Mouse (Mus musculus) spleen, postnatal 14 days (tissue): ENCODE measurements around the gene Tbc1d5.
"Not testable (repeated sequence)": the region's sequence is repeated elsewhere in the genome, so short reads cannot be mapped to it uniquely, and the experiment has no call there.

ENCODE experiments used
- DNase-seq, 2 experiments: peaks; one replicate each; pipeline ENCODE4 v3.0.0; 2021 to 2022; ENCODE audit warnings: low spot score in 2 of 2

Gene Tbc1d5

DNA sequence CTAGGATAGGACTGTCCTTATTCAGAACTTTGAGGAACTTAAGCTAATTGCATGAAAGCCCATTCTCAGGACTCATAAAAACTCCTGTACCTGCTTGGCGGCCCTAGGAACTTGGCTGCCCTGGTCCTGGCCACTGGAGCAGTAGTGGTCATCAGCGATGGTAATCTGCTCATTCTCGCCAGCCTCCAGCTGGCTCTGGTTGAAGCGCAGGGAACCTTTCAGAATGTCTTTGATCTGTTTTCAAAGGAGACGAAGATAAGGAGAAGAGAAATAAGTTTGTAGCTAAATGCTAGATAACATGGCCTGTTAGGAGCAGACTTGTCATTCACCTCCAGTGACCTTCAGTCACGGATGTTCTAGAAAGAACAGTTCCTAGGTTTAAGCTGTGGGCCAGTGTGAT lies 437.8 kb downstream of the Tbc1d5 start:
- no peak for DNase-seq

DNA sequence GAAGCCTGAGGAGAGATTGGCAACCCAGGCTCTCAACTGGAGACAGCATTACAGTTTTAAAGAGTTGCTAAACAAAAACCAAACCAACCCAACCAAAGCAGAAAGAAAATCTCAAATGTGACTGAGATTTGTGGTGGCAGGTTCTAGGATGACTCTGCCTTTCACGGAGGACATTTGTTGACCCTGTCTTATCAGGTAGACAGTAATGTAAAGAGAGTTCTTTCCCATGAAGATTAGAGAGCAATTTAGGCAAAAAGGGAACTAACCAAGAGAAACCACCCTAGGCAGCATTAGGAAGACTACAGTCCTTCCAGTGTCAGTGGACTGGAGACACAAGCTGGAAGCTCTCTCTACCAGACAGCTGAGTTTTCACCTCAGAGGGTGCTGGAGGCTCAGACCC lies 438.3 kb downstream of the Tbc1d5 start:
- no peak for DNase-seq

DNA sequence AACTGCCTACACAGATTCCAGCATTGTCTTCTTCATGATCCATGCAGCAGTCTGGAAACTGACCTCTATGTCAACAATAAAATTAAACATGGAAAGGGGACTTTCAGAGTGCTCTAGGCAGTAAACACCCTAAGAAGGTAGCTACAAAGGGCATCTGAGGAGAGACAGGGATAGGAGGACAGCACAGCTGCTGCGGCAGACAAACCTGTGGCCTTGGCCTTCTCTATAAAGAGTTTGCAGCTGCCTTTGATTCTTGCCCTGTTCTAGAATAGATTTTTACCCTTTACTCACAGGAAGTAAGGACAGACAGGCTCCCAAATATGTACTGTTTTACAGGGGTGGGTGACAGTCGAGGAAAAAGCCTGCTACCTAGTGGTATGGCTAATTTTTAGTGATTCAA lies 440.7 kb downstream of the Tbc1d5 start:
- no peak for DNase-seq

DNA sequence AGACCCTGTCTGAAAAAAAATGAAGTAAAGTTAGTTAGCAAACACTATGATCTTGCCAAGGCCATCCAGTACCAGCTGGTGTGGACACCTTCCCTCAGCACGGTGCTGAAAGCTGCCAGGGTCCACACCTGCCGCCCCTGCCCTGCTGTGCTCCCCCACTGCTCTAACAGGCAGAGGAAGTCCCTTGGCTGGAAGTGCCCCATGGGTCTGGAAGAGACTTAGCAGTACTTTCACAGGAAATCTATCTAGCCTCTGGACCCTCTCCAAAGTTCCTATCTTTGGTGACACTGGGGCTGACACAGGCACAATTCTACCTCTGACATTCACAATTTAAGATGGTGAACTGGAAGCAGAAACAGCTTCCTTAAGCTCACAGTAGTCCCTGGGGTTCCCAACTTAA lies 442.1 kb downstream of the Tbc1d5 start:
- no peak for DNase-seq

DNA sequence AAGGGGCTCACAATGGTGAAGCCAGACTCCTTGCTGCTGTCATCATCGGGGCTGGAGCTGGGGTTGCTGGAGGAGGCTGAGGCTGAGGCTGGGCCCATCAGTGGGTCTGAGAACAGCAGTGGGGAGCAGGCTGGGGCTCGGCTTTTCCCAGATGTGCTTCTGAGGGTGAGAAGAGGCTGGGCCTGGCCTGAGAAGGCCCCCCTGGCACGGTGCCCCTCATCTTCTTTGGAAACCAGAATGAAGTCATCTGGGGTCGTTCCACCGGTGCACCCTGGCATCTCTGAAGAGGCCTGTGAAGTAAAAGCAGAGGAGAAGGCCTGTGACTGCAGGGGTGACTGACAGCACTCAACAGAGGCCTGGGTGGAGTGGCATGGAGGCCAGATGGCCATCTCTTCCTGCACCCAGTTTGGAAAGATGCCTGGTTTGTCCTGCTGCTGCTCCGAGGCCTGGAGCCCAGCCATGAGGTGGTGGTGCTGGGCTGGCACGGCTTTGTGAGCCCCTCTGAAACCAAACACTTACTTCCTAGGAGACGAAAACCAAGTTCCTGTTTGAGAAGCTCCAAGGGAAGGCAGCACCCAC lies 443.1 kb downstream of the Tbc1d5 start:
- no peak for DNase-seq

DNA sequence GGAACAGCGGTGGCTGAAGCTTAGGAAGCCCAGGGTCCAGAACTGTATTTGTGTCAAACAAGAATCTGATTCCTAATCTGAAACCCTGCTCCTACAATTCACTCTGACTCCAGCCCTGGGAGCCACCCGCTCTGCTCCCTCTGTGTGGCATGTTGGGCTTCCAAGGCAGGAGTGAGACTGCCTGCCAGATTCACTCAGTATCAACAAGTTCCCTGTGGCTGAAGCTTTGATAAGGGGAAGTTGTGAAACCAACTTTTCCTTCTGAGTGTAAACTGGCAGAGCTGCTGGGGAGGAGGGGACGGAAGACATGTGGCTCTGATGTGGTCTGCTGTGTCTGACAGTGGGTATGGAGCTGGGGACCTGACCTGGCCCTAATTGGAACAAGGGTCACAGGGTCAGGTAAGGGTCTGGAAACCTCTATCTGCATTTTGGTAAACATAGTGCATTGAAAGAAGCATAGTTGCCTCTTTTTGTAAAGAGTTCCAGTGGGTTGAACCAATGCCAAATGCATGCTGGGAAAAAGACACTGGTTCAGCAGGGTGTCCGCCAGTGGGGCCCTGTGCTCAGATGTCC lies 443.7 kb downstream of the Tbc1d5 start:
- DNase-seq = no peak

DNA sequence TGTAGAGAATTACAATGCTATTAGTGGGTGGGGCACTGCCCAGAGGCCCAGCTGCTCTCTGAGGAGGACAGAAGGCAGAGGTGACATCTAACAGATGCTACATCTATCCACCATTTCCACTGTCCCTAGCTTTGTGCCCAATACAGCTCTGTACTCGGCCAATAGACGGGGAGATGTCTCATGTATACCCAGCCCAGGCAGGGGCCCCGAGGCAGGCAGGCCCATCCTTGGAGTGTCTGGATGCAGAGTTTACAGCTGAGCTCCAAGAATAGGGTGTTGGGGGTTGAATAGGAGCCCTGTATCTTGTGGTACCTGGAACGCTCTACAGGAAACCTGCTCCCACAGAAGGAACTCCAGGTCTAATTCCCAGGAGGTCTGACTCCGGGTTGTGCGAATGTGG lies 444.4 kb downstream of the Tbc1d5 start:
- DNase-seq = no peak

DNA sequence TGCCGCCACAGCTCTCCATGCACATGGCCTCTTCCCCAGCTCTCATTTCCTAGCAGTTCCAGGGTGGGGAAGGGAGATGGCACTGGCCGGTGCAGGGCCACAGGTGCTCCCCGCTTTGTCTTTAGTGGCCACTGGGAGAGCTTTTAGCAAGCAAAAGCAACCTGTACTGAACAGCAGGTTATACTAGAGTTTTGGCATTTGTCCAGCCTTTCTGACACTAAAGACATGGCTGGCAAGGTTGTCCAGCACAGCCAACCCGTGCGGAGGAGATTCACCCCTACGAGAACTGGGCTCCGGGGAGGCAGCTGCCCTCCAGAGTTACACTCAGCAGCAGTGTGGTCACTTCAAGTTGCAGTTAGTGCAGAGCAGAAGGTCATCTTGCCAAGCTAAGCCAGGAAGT lies 445.8 kb downstream of the Tbc1d5 start:
- no peak for DNase-seq

DNA sequence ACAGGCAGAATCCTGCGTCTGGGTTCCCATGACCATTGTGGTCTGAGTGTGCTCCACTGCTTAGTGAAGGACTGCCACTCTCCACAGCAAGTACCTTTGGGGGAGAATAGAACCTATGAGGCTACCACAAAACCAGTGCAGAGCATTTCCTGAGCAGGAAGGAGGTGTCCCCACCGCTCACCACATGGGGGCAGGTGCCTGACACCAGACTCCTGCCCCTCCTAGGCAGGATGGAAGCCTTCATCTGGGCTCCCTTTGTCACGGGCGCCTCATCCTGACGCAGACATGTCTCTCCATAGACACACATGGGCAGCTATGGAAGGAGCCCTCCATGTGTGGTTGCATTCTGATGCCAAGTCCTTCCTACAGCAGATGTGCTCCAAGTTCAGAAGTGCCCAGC lies 447.3 kb downstream of the Tbc1d5 start:
- DNase-seq = no peak

DNA sequence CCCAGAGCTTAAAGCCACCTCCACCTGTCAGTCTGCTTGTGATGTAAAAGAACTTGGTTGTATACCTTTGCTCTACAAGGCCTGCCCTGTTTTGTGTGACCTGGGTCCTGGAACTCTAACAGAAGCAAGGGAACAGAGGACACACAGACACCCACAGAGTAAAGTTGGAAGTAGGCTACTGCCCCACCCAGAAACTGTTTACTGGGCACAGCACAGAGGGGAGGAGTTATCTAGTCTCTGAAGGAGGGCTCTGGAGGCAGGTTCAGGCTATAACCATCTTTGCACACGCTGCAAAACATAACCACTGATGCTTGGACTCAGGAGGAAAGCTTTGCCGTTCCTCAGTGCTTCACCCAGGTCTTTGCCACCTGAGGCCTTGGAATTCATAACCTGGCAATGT lies 448.3 kb downstream of the Tbc1d5 start:
- DNase-seq = no peak

DNA sequence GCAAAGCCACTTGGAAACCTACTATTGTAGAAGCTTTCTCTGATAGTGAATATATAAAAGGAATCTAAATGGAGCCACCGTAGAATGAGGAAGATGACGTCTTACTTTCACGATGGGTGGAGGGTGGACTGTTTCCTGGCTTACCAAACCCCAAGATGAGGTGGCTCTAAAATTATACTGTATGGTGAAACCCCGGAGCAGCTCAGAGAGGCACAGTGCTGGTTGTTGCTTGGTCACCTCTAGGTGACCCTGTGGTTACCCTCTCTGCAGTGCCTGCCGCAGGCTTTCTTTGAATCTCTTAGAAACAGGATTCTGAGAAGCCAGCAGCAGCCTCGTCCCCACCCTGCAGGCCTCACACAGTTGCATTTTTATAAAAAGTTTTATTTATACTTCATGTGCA lies 449.6 kb downstream of the Tbc1d5 start:
- DNase-seq = no peak

DNA sequence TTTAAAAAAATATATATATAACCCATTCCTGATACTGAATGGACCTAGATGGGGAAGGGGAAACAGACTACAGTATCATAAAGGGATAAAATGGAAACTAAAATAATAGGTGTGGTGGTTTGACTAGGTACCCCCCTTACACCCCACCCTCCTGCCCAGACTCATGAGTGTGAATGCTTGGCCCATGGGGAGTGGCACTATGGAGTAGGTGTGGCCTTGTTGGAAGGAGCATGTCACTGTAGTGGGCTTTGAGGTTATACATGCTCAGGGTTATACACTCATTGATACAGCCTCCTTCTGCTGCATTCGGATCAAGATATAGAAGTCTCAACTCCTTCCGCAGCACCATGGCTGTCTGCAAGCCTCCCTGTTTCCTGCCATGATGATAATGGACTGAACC lies 450.1 kb downstream of the Tbc1d5 start:
- no peak for DNase-seq

DNA sequence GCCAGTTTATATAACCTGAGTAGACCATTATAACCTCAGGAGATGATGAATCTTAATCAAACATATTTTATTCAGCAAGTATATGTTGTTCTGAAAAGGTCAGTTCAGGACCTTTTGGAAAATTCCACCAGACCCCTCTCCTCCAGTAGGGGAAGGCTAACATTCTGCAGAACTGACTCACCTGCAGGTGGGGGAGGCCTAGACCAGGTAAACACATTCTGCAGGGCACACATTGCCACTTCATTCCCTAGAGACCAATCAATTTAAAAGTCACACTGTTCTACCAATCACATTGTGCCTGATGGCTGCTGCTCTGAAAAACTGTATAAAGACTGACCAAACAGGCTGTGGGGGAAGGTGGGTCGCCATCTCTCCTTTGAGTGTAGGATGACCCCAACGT lies 452.9 kb downstream of the Tbc1d5 start:
- DNase-seq = no peak

DNA sequence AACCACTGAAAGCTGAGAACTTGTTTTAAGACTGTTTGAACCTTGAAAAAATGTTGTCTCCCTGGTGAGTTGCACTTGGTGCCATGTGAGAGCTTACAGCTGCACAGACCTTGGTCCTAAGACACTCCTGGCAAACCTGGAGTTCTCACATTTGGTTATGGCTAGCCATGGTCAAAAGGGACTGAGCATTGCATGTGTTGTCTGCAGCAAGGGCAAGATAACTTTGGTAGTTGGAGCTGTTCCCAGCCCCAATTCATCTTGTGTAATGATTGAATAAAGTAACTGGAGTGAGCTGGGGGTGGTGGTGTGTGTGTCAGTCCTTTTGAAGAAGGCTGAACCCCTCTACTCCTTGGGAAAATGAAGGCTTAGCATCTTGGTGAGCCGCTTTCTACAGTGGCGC lies 454.8 kb downstream of the Tbc1d5 start:
- DNase-seq = no peak

DNA sequence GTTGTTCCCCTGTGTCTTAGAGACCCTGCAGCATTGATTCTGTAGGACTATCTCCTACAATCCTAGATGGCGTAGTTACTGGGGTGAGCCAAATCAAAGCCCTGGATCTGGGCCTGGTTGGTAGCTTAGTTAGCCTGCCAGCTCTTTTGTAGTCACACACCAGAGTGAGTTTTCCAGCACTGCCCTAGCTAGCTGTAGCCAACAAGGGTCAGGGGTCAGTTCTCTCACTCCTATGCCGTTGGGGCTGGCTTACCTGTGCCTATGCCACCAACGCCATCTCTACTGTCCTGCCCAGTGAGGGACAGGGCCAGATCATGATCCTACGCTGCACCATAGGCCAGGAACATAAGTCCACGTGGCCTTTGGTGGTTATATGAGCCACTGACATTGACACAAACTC lies 461.6 kb downstream of the Tbc1d5 start:
- DNase-seq = no peak

DNA sequence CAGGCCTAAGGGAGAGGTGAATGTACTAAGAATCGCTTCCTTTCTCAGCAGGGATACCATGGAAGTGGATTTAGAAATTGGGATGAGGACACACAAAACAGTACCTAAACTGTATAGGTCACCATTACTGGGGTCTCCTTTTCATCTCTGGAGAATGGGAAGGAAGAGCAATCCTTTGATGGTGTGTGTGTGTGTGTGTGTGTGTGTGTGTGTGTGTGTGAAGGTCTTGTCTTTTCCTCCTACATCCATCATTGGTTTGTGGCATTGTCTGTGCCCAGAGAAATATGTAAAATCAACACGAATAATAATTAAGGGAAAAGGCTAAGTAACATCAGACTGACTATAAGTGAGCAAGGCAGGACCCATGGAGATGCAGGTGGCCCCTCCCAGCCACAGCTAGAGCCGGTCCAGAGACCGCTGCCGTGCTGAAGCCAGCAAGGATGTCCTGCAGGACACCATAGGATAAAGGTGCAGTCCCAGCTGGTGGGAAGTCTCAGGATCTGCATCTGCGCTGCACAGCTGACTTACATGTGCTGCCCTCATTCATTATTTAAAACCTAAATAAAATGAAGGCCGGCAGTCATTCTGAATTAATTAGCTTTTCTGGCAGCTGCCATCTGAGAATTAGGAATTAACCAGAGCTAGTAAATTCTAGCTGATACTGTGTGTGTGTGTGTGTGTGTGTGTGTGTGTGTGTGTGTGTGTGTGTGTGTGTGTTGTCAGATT lies 468.5 kb downstream of the Tbc1d5 start:
- DNase-seq = no peak

DNA sequence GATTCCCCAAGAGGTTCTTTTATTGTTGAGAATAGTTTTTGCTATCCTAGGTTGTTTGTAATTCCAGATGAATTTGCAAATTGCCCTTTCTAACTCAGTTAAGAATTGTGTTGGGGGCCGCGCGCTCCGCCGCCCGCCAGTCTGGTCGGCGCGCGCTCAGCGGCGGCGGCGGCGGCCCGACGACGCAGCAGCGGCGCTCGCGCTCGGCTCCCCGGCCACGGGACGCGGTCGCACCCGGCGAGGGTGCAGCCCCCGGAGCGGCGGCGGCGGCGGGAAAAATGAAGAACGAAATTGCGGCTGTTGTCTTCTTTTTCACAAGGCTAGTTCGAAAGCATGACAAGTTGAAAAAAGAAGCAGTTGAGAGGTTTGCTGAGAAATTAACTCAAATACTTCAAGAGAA lies 480.7 kb downstream of the Tbc1d5 start:
- DNase-seq = not testable (repeated sequence)

DNA sequence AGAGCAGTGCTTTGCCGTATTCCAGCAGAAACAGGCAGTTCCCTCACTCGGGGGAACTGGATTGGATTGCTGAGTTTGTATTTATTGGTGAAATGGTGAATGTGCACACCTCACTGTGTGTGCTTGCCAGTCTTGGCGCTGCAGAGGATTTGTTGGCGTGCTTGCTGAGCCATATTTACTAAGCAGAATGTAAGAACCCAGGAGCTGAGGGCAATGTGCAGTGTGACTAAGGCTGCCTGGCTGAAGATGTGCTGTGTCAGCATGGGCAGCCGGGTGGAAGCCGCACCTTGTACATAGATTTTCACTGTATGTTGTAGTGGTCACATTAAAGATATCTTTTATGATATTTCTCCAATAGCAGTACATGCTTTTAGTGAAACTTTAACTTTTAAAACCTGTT lies 491.0 kb downstream of the Tbc1d5 start:
- DNase-seq = no peak

DNA sequence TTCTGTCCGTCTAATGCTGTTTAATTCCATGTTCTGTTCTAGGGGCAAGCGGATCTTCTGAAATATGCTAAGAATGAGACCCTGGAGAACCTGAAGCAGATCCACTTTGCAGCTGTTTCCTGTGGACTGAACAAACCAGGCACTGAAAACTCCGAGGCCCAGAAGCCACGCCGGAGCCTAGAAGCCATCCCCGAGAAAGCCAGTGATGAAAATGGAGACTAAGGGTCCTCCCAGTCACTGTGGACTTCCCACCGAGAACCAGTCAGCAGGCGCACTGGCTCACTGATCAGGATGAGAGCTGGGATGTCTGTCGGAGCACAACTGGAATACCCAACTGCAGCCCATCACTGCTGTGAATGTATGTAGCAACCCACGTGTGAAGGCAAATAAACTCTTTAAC lies 491.5 kb downstream of the Tbc1d5 start:
- DNase-seq = no peak

DNA sequence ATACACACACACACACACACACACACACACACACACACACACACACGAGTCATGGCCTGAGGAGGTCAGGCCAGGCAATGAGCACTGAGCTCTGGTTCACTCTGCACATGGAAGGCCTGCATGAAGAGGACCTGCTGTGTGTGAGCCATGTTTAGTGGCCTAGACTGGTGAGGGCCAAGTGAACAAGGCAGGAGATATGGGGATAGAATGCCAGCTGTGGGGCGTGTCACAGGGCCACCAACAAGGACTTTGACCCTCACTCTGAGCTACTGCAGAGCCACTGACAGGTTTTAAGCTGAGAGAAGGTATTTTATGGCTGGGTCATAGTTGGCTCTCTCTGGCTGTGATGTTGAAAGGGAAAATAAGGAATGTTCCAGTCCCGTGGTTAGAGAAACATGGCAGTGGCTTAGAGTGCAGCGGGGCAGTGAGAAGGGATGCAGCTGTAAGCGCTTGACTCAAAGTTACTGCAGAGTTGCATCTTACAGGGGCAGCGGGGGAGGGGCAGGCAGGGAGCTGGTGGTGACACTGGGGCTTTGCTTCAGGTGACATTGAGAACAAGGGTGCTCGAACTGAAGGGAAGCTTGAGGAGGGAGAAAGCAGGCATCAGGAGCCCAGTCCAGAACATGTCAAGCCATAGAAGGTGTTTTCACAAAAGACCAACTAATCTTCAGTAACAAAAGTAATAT lies 494.0 kb downstream of the Tbc1d5 start:
- DNase-seq = no peak
